Mouse (Mus musculus): ENCODE measurements around the gene Dgkh.

- TF ChIP-seq CTCF (IDR thresholded peaks at IDR 0.05; ENCODE audit: low read depth): no peak
- no peak for TF ChIP-seq EP300 (IDR thresholded peaks at IDR 0.05; ENCODE audit: low read depth)
Measured at GRCm38 (mm10) chr14:78691926-78692487, 40.6 kb downstream of the Dgkh start.

All from liver, postnatal 0 days (tissue).